Mouse (Mus musculus) hindbrain, embryonic 10.5 days (tissue): ENCODE measurements around the gene Gsn. TPM values are rescaled to one million over a fixed set of nuclear protein-coding genes. Genes with fewer than 3 reads are reported as not detected.

Experiments
- DNase-seq: peaks from one replicate; pipeline ENCODE4 v3.0.0-alpha.2; 2017; ENCODE audit warnings: low spot score
- H3K27ac ChIP-seq: fragments of 300-500 bp; sonication (generic); 2 replicates; pipeline ENCODE4 v1.5.1; 2016; ENCODE audit warnings: mild to moderate bottlenecking, moderate library complexity
- H3K27me3 ChIP-seq: fragments of 300-500 bp; sonication (generic); 2 replicates; pipeline ENCODE4 v1.6.1; 2016; ENCODE audit warnings: mild to moderate bottlenecking; ENCODE audit not compliant: poor library complexity, insufficient read depth, severe bottlenecking
- H3K36me3 ChIP-seq: fragments of 300-500 bp; sonication (generic); 2 replicates; pipeline ENCODE4 v1.6.1; 2016; ENCODE audit warnings: mild to moderate bottlenecking, moderate library complexity
- H3K4me1 ChIP-seq: fragments of 300-500 bp; sonication (generic); replicated peaks from 2 replicates; pipeline ENCODE4 v1.6.1; 2016; ENCODE audit warnings: mild to moderate bottlenecking
- H3K4me3 ChIP-seq: fragments of 300-500 bp; sonication (generic); 2 replicates; pipeline ENCODE4 v1.5.1; 2016; ENCODE audit warnings: mild to moderate bottlenecking, moderate library complexity
- H3K9me3 ChIP-seq: fragments of 300-500 bp; sonication (generic); 2 replicates; pipeline ENCODE4 v1.6.1; 2016; ENCODE audit warnings: mild to moderate bottlenecking, moderate library complexity
- WGBS: fragments of 180-500 bp; shearing (Covaris S2); methylation state at CpG from one replicate; pipeline ENCODE4 v1.1.7; 2016; 5-methylcytosine and 5-hydroxymethylcytosine counted together
- polyA plus RNA-seq: library from polyadenylated mRNA; unstranded; fragments of >200 nt; fragmentation: Nextera tagmentation; extraction: Ambion mirVana; gene quantifications from 2 replicates; pipeline ENCODE4 v1.2.1, GENCODE M21; 2016

The Gsn gene
- 20.4 and 33.7 TPM in 2 replicates for polyA plus RNA-seq

DNA sequence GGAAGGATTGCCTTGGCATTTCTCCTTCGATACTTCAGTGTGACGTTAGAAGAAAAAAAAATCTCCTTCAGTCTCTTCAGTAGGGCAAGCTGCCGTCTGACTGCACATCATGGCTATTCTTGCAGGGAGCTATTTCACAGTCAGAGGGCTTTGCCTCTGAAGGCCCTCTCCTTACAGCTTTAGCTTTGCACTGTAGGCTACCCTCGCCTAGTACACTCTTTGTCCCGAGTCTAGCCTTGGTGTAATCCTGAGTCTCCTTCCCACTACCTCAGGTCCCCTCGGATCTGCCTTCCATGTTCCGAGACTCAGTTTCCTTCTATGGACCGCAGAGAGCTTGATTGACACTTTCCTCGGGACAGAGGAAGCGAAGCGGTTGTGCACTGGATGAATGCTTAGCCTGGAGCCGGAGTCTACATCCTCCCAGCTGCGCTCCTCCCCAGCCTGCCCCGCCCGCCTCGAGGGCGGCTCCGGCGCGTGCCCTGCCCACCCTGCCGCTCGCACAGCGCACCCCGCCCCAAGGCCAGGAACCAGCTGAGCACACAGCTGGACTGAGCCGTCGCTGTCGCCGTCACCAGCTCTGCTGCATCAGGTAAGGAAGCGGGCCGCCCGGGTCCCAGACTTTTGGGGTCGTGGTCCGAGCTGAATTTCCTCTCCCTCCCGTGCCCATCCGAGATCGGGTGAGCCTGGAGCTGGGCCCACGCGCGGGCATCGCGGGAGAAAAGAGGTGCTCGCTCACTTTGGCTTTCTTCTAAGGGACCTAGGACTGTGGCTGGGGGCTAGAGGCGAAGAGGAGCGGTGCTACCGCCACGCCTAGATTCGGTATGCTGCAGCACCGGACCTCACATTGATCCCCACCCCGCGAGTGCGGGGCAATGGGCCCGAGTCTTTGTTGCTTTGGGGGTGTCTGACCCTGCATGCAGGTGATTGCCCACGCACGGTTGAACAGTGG, at the start of gene Gsn:
TSS of gene Gsn (plus strand) at position 496 of the 949 bp plus-strand sequence.
- H3K4me1 ChIP-seq: peaks cover 27% of the 10 kb centered on the region
- H3K27me3 ChIP-seq: peaks cover 56% of the 10 kb centered on the region
- H3K9me3 ChIP-seq: no peaks in the 10 kb centered on the region
- peak within 1 kb of the TSS; percentile 68 for H3K4me3 ChIP-seq
- peak within 1 kb of the TSS; percentile 81 for H3K27ac ChIP-seq
- WGBS: 4% methylated on average over 54 of the region's 54 CpGs
- H3K36me3 ChIP-seq: no peaks in the 10 kb centered on the region
- peak; percentile 79 for DNase-seq

DNA sequence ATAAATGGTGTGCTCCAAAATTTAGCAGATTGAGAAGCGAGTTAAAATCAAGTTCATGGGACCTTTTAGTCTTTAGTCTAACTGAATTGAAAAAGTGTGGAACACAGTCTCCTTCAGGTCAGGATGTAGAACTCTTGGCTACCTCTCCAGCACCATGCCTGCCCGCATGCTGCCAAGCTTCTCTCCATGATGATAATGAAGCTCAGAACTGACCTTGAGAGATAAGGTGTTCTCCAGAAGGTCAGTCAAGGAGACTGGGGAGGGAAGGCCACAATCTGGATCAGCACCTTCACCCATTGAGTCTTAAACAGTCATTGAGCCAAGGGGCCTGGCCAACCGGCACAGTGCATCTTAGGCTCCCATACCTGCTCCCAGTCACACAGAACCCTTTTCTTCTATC, 49.4 kb upstream of the Gsn start:
- no peak overlapping the region for H3K27ac ChIP-seq
- no peaks in the 10 kb centered on the region for H3K4me1 ChIP-seq
- H3K9me3 ChIP-seq: no peaks in the 10 kb centered on the region
- no peak overlapping the region for H3K4me3 ChIP-seq
- no peaks in the 10 kb centered on the region for H3K36me3 ChIP-seq
- WGBS: 83% methylated on average over 3 of the region's 3 CpGs
- no peak for DNase-seq
- H3K27me3 ChIP-seq: 0 out of 2 replicates have a peak, but pooled peaks cover 4% of the 10 kb centered on the region

- 0 out of 2 replicates have a peak, but pooled peaks cover 4% of the 10 kb centered on the region for H3K27me3 ChIP-seq
- no peaks in the 10 kb centered on the region for H3K9me3 ChIP-seq
Measured at GRCm38 (mm10) chr2:35208054-35208453, 48.1 kb upstream of the Gsn start.

GRCm38 (mm10) chr2:35208931-35209665, 47.1 kb upstream of the Gsn start:
- DNase-seq: no peak
- 0 out of 2 replicates have a peak, but pooled peaks cover 4% of the 10 kb centered on the region for H3K27me3 ChIP-seq
- no peaks in the 10 kb centered on the region for H3K4me1 ChIP-seq
- no peaks in the 10 kb centered on the region for H3K9me3 ChIP-seq
- no peak overlapping the region for H3K4me3 ChIP-seq
- H3K27ac ChIP-seq: no peak overlapping the region
- H3K36me3 ChIP-seq: no peaks in the 10 kb centered on the region
- 69% methylated on average over 8 of the region's 8 CpGs for WGBS

More at GRCm38 (mm10) chr2:35208054-35208453, 48.1 kb upstream of the Gsn start:
- DNase-seq: no peak
- Histone ChIP-seq H3K27ac (no peak overlapping the region), H3K4me1 (no peaks in the 10 kb centered on the region), H3K36me3 (no peaks in the 10 kb centered on the region), H3K4me3 (no peak overlapping the region)
- WGBS: 83% methylated on average over 3 of the region's 3 CpGs

DNA sequence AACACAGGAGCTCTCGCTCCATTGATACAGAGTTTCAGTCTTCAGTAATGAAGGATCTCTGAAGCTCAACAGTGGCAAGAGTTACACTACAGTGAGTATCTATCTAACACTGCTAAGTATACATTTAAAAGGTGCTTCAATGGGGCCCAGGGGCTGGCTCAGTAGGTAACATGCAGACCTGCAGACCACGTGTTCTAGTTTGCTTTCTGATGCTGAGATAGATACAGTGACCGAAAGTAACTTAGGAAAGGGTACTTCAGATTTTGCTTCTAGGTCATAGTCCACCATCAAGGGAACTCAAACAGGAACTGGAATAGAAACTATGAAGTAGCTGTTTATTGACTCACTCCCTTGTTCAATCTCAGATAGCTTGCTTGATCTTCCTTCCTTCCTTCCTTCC, 44.5 kb upstream of the Gsn start:
- DNase-seq: no peak
- 86% methylated on average over 3 of the region's 3 CpGs for WGBS

DNA sequence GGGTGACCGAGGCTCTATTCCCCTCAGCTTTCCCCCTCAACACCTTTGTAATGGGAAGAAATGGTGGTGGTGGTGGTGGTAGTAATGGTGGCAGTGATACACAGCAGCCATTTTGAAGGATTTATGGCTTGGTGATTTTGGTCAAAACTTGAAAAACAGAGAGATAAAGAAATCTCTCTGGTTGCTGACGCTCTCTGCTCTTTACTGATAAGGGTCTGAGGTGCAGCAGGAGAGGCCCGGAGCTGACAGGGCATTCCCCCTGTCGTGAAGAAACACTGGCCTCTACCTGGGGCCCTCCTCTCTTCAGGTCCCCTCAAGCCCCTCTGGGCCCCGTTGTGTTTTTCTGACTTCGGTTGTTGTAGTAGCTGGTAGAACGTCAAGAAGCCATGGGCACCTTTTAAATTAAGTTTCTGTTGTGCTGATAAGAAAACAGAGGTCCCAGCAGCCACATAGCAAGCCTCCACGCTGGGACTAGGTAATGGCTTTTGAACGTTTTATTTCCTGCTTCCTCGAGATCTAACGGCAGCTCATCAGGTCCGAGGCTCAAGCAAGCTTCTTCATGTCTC, 42.8 kb upstream of the Gsn start:
- WGBS: 84% methylated on average over 12 of the region's 12 CpGs
- DNase-seq: no peak
- Histone ChIP-seq H3K4me1 (peaks cover 18% of the 10 kb centered on the region), H3K27ac (no peak overlapping the region), H3K36me3 (no peaks in the 10 kb centered on the region), H3K4me3 (no peak overlapping the region), H3K9me3 (no peaks in the 10 kb centered on the region), H3K27me3 (no peaks in the 10 kb centered on the region)

More for the DNA sequence above, 44.5 kb upstream of the Gsn start:
- Histone ChIP-seq H3K4me3 (no peak overlapping the region), H3K27me3 (0 out of 2 replicates have a peak, but pooled peaks cover 4% of the 10 kb centered on the region), H3K36me3 (no peaks in the 10 kb centered on the region), H3K27ac (no peak overlapping the region), H3K4me1 (peaks cover 18% of the 10 kb centered on the region), H3K9me3 (no peaks in the 10 kb centered on the region)

DNA sequence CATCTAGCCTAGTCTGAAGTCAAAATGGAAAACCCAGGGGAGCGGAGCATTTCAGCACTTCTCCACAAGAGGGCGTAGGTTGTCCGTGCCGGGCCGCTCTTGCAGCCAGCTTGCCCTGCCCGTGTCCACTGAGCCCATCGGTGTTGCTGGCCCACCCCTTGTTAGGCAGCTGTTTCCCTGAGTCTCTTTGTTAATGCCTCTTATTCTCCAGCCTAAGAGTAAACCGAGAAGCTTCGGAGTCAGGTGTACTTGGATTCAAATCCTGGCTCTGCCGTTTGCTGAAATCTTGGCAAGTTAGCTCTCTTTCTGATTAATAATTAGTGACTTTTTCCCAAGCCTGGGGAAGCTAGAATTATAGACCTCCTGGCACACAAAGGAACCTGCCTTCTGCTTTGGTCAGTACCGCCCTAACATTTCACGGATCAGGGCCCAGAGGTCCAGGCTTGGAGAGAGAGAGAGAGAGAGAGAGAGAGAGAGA, 41.3 kb upstream of the Gsn start:
- Histone ChIP-seq H3K27ac (peak overlapping the region; percentile 88), H3K27me3 (no peaks in the 10 kb centered on the region), H3K36me3 (no peaks in the 10 kb centered on the region), H3K4me3 (peak overlapping the region; percentile 25), H3K4me1 (peaks cover 18% of the 10 kb centered on the region), H3K9me3 (no peaks in the 10 kb centered on the region)
- DNase-seq: peak; percentile 94
- 4% methylated on average over 12 of the region's 12 CpGs for WGBS

GRCm38 (mm10) chr2:35215363-35215762, 40.8 kb upstream of the Gsn start:
- Histone ChIP-seq H3K4me1 (peaks cover 18% of the 10 kb centered on the region), H3K9me3 (no peaks in the 10 kb centered on the region), H3K27me3 (no peaks in the 10 kb centered on the region), H3K27ac (peak overlapping the region; percentile 88), H3K4me3 (peak overlapping the region; percentile 25), H3K36me3 (no peaks in the 10 kb centered on the region)
- peak; percentile 38 for DNase-seq
- 45% methylated on average over 14 of the region's 14 CpGs for WGBS

DNA sequence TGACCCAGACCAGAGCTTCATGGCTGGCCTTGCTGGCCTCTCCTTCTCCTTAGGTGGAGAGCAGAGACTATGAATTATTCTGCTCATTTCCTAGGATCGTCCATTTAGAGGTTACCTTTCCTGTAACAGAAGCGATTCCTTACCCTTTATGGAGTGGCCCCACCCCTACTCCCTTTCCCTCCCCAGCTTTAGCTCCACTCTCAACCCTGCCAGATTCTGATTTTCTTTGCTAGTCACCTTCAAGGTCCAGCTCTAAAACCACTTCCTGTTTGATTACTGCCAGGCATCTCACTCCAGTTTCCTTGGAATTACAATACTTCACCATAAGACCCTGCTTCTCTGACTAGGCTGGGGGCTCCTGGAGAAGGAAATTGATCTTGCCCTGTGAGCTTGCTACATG, 39.5 kb upstream of the Gsn start:
- no peak for DNase-seq
- 89% methylated on average over 2 of the region's 2 CpGs for WGBS
- Histone ChIP-seq H3K27me3 (no peaks in the 10 kb centered on the region), H3K9me3 (no peaks in the 10 kb centered on the region), H3K27ac (no peak overlapping the region), H3K36me3 (no peaks in the 10 kb centered on the region), H3K4me3 (no peak overlapping the region), H3K4me1 (peaks cover 18% of the 10 kb centered on the region)

- WGBS: 90% methylated on average over 3 of the region's 3 CpGs
- no peaks in the 10 kb centered on the region for H3K27me3 ChIP-seq
Measured at GRCm38 (mm10) chr2:35218736-35219135, 37.4 kb upstream of the Gsn start.

GRCm38 (mm10) chr2:35222822-35223391, 33.3 kb upstream of the Gsn start:
- no peaks in the 10 kb centered on the region for H3K36me3 ChIP-seq
- 0 out of 2 replicates have a peak, but pooled peaks cover 2% of the 10 kb centered on the region for H3K4me1 ChIP-seq
- no peak overlapping the region for H3K27ac ChIP-seq
- no peaks in the 10 kb centered on the region for H3K9me3 ChIP-seq
- 80% methylated on average over 6 of the region's 6 CpGs for WGBS
- H3K4me3 ChIP-seq: no peak overlapping the region
- DNase-seq: no peak
- no peaks in the 10 kb centered on the region for H3K27me3 ChIP-seq

More at GRCm38 (mm10) chr2:35218736-35219135, 37.4 kb upstream of the Gsn start:
- Histone ChIP-seq H3K4me1 (peaks cover 18% of the 10 kb centered on the region), H3K4me3 (no peak overlapping the region), H3K36me3 (no peaks in the 10 kb centered on the region), H3K9me3 (no peaks in the 10 kb centered on the region), H3K27ac (no peak overlapping the region)
- DNase-seq: no peak

DNA sequence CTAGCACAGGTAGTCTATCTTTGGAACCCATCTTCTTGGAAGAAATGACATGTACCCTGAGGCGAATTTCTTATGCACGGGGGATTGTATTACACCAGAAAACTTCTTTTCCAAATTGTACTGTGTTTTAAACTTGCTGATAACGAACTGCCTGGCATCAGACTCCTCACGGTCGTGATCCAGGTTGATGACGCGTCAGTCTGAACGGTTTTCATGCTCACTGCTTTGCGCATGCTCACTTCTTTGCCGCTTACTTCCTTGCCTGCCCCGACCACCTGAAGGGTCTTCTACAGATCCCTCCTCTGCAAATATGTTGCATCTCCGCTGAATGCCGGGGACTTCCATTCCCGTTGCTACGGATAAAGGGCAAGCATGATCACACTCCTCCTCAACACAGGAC, 31.9 kb upstream of the Gsn start:
- no peak for DNase-seq
- no peak overlapping the region for H3K27ac ChIP-seq
- no peaks in the 10 kb centered on the region for H3K27me3 ChIP-seq
- no peak overlapping the region for H3K4me3 ChIP-seq
- no peaks in the 10 kb centered on the region for H3K36me3 ChIP-seq
- H3K4me1 ChIP-seq: 0 out of 2 replicates have a peak, but pooled peaks cover 15% of the 10 kb centered on the region
- no peaks in the 10 kb centered on the region for H3K9me3 ChIP-seq
- WGBS: 93% methylated on average over 15 of the region's 15 CpGs
